Mouse (Mus musculus) cortical plate, adult 2 months (tissue): ENCODE measurements around the gene Pirt.

Experiments
- CTCF ChIP-seq: fragments of 200-500 bp; IDR thresholded peaks from 2 replicates; pipeline ENCODE4 v1.5.1; 2011; ENCODE audit warnings: mild to moderate bottlenecking, control low read depth, low read length; ENCODE audit not compliant: insufficient read depth; ENCODE audit errors: extremely low read depth
- POLR2A ChIP-seq: fragments of 200-500 bp; IDR thresholded peaks from 2 replicates; pipeline ENCODE4 v1.6.1; 2011; ENCODE audit warnings: mild to moderate bottlenecking, low read length, control low read depth; ENCODE audit not compliant: insufficient read depth; ENCODE audit errors: extremely low read depth

DNA sequence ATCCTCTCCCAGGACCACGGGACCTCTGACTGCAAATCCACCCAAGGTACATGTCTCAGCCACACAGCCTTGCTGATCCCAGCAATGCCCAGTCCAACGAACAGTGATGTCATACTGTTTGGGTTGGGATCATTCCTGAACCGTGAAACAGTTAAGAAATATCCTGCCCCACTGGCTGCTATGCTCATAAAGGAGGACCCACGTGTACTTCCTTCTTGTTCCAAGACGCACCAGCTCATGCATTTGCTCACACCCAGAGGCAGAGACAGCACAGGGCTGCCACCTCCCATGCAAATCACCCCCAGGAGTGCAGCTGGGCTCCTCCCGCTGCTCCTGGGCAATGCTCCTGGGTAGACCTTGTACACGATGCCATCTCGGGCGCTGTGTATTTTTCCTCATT is 44.5 kb downstream of the Pirt start, which contains the start of gene Tmem238l:
- TF ChIP-seq POLR2A (no peak), CTCF (no peak)
